Mouse (Mus musculus): ENCODE results near the gene 9830107B12Rik.

GRCm38 (mm10) chr17:48146120-48146519, at the start of gene 9830107B12Rik:
- no peak for TF ChIP-seq CTCF (IDR thresholded peaks at IDR 0.05; ENCODE audit: low read depth, low read length)
- TF ChIP-seq POLR2A (IDR thresholded peaks at IDR 0.05; ENCODE audit: extremely low read depth, insufficient read depth, low read length): no peak

All from liver, adult 2 months (tissue).